Mouse (Mus musculus) right cerebral cortex, adult 18-20 months (tissue): Measurements from ENCODE around the gene Serpine1.
"Not testable (repeated sequence)": the region's sequence is repeated elsewhere in the genome, so short reads cannot be mapped to it uniquely, and the experiment has no call there.

Experiments
- DNase-seq: peaks from one replicate; pipeline ENCODE4 v3.0.0; 2022; ENCODE audit warnings: mixed read lengths

Gene Serpine1

GRCm38 (mm10) chr5:137072079-137072960 lies at the start of gene Serpine1:
Gene Serpine1, minus strand, starts transcription at chr5:137072268.
- peak; percentile 78 for DNase-seq

GRCm38 (mm10) chr5:137121280-137121679 lies 49.2 kb upstream of the Serpine1 start:
- no peak for DNase-seq

GRCm38 (mm10) chr5:137118878-137119277 lies 46.8 kb upstream of the Serpine1 start:
- no peak for DNase-seq

GRCm38 (mm10) chr5:137117994-137118393 lies 45.9 kb upstream of the Serpine1 start:
- not testable (repeated sequence) for DNase-seq

GRCm38 (mm10) chr5:137116987-137117386 lies 44.9 kb upstream of the Serpine1 start:
- DNase-seq, result no peak

- DNase-seq, result no peak
These were observed 44.1 kb upstream of the Serpine1 start, which contains the start of gene Trim56 for GRCm38 (mm10) chr5:137115866-137116847. Gene Trim56, minus strand, starts transcription at chr5:137116209.

- no peak for DNase-seq
These were observed 43.0 kb upstream of the Serpine1 start for GRCm38 (mm10) chr5:137114891-137115561.

GRCm38 (mm10) chr5:137111542-137112408 lies 39.7 kb upstream of the Serpine1 start:
- DNase-seq, result no peak

- DNase-seq, result no peak
These were observed 38.8 kb upstream of the Serpine1 start for GRCm38 (mm10) chr5:137110863-137111262.

- no peak for DNase-seq
These were observed 38.0 kb upstream of the Serpine1 start for GRCm38 (mm10) chr5:137109941-137110593.

GRCm38 (mm10) chr5:137108111-137108510 lies 36.0 kb upstream of the Serpine1 start:
- no peak for DNase-seq

- DNase-seq, result no peak
These were observed 35.6 kb upstream of the Serpine1 start for GRCm38 (mm10) chr5:137107670-137108069.

GRCm38 (mm10) chr5:137107024-137107423 lies 35.0 kb upstream of the Serpine1 start:
- peak; percentile 84 for DNase-seq

GRCm38 (mm10) chr5:137106434-137106833 lies 34.4 kb upstream of the Serpine1 start:
- no peak for DNase-seq

- DNase-seq, result no peak
These were observed 31.9 kb upstream of the Serpine1 start for GRCm38 (mm10) chr5:137103969-137104368.

- DNase-seq, result peak; percentile 88
These were observed 30.8 kb upstream of the Serpine1 start for GRCm38 (mm10) chr5:137102575-137103522.

GRCm38 (mm10) chr5:137102078-137102477 lies 30.0 kb upstream of the Serpine1 start:
- no peak for DNase-seq

GRCm38 (mm10) chr5:137100660-137101059 lies 28.6 kb upstream of the Serpine1 start:
- DNase-seq, result no peak

GRCm38 (mm10) chr5:137098418-137098817 lies 26.4 kb upstream of the Serpine1 start:
- no peak for DNase-seq

- peak; percentile 64 for DNase-seq
These were observed 24.0 kb upstream of the Serpine1 start for GRCm38 (mm10) chr5:137096037-137096436.
